Mouse (Mus musculus) intestine, postnatal 0 days (tissue): ENCODE measurements around the gene Cdkl4. TPM values are rescaled to one million over a fixed set of nuclear protein-coding genes. Genes with fewer than 3 reads are reported as not detected.

Source experiments
- ATAC-seq: fragments of 200-750 bp; cut with Nextera tagmentation; 2 replicates; pipeline ENCODE4 v1.8.0; 2017; ENCODE audit warnings: mild to moderate bottlenecking, moderate TSS enrichment, moderate library complexity
- H3K27ac ChIP-seq: fragments of 300-500 bp; sonication (generic); 2 replicates; pipeline ENCODE4 v1.5.1; 2014; ENCODE audit warnings: mild to moderate bottlenecking, low read depth, low read length, moderate library complexity
- H3K27me3 ChIP-seq: fragments of 300-500 bp; sonication (generic); replicated peaks from 2 replicates; pipeline ENCODE4 v1.6.1; 2014; ENCODE audit warnings: low read length, mixed read lengths; ENCODE audit not compliant: control insufficient read depth, insufficient read depth
- H3K36me3 ChIP-seq: fragments of 300-500 bp; sonication (generic); 2 replicates; pipeline ENCODE4 v1.6.1; 2014; ENCODE audit warnings: mild to moderate bottlenecking, moderate library complexity; ENCODE audit not compliant: control insufficient read depth, insufficient read depth
- H3K4me1 ChIP-seq: fragments of 300-500 bp; sonication (generic); replicated peaks from 2 replicates; pipeline ENCODE4 v1.6.1; 2014; ENCODE audit warnings: antibody characterized with exemption, low read length, mixed read lengths; ENCODE audit not compliant: control insufficient read depth, insufficient read depth
- H3K4me2 ChIP-seq: fragments of 300-500 bp; sonication (generic); replicated peaks from 2 replicates; pipeline ENCODE4 v1.6.1; 2014; ENCODE audit warnings: low read depth, mild to moderate bottlenecking, moderate library complexity
- H3K4me3 ChIP-seq: fragments of 300-500 bp; sonication (generic); 2 replicates; pipeline ENCODE4 v1.5.1; 2014; ENCODE audit warnings: low read depth, low read length
- H3K9ac ChIP-seq: fragments of 300-500 bp; sonication (generic); 2 replicates; pipeline ENCODE4 v1.6.1; 2014; ENCODE audit warnings: mild to moderate bottlenecking, low read depth, low read length
- H3K9me3 ChIP-seq: fragments of 300-500 bp; sonication (generic); 2 replicates; pipeline ENCODE4 v1.6.1; 2016; ENCODE audit warnings: mixed run types; ENCODE audit not compliant: control insufficient read depth
- CTCF ChIP-seq: sonication (generic); IDR thresholded peaks from 2 replicates; pipeline ENCODE4 v1.5.1; 2016; ENCODE audit warnings: low read depth, mild to moderate bottlenecking, control low read depth, antibody characterized with exemption, moderate library complexity
- WGBS: fragments of 180-500 bp; shearing (Covaris S2); extraction: QIAGEN DNeasy Blood & Tissue Kit; methylation state at CpG from one replicate; pipeline ENCODE4 v1.1.7; 2014; 5-methylcytosine and 5-hydroxymethylcytosine counted together
- polyA plus RNA-seq: library from polyadenylated mRNA; unstranded; fragments of >200 nt; fragmentation: Nextera tagmentation; extraction: Ambion mirVana; gene quantifications from 2 replicates; pipeline ENCODE4 v1.2.1, GENCODE M21; 2015

Gene Cdkl4
- polyA plus RNA-seq, 1 experiment from 2014 or later = 0.12 TPM

GRCm38 (mm10) chr17:80505342-80505741 is 72.3 kb downstream of the Cdkl4 start:
- WGBS = 67% methylated on average over 4 of the region's 4 CpGs

GRCm38 (mm10) chr17:80501805-80502172 is 75.8 kb downstream of the Cdkl4 start:
- Histone ChIP-seq H3K9ac (no peak overlapping the region), H3K4me3 (no peak overlapping the region), H3K36me3 (no peaks in the 10 kb centered on the region), H3K4me1 (no peaks in the 10 kb centered on the region), H3K27ac (no peak overlapping the region), H3K9me3 (no peaks in the 10 kb centered on the region), H3K27me3 (no peaks in the 10 kb centered on the region), H3K4me2 (no peak overlapping the region)
- WGBS = 71% methylated on average over 2 of the region's 2 CpGs
- no peak for TF ChIP-seq CTCF
- no peak for ATAC-seq

More at GRCm38 (mm10) chr17:80505342-80505741, 72.3 kb downstream of the Cdkl4 start:
- peak; percentile 83 for ATAC-seq
- Histone ChIP-seq H3K9me3 (no peaks in the 10 kb centered on the region), H3K9ac (no peak overlapping the region), H3K4me2 (no peak overlapping the region), H3K4me1 (no peaks in the 10 kb centered on the region), H3K27ac (no peak overlapping the region), H3K4me3 (no peak overlapping the region), H3K27me3 (no peaks in the 10 kb centered on the region), H3K36me3 (no peaks in the 10 kb centered on the region)
- TF ChIP-seq CTCF = no peak

- WGBS = 78% methylated on average over 5 of the region's 5 CpGs
- H3K27me3 ChIP-seq = no peaks in the 10 kb centered on the region
- no peaks in the 10 kb centered on the region for H3K4me1 ChIP-seq
- TF ChIP-seq CTCF = no peak
- no peaks in the 10 kb centered on the region for H3K36me3 ChIP-seq
- no peak overlapping the region for H3K27ac ChIP-seq
- no peak overlapping the region for H3K4me3 ChIP-seq
- H3K9me3 ChIP-seq = no peaks in the 10 kb centered on the region
- no peak overlapping the region for H3K9ac ChIP-seq
- no peak overlapping the region for H3K4me2 ChIP-seq
- ATAC-seq = no peak
Measured at GRCm38 (mm10) chr17:80501037-80501804, 76.4 kb downstream of the Cdkl4 start.

- no peaks in the 10 kb centered on the region for H3K27me3 ChIP-seq
- no peak overlapping the region for H3K4me3 ChIP-seq
- H3K36me3 ChIP-seq = no peaks in the 10 kb centered on the region
- no peaks in the 10 kb centered on the region for H3K4me1 ChIP-seq
- no peak overlapping the region for H3K9ac ChIP-seq
- ATAC-seq = no peak
- 63% methylated on average over 4 of the region's 4 CpGs for WGBS
- H3K4me2 ChIP-seq = no peak overlapping the region
- no peak for TF ChIP-seq CTCF
- H3K9me3 ChIP-seq = no peaks in the 10 kb centered on the region
- no peak overlapping the region for H3K27ac ChIP-seq
Measured at GRCm38 (mm10) chr17:80500025-80500424, 77.6 kb downstream of the Cdkl4 start.

GRCm38 (mm10) chr17:80498600-80499268 is 78.9 kb downstream of the Cdkl4 start:
- H3K4me2 ChIP-seq = no peak overlapping the region
- H3K36me3 ChIP-seq = no peaks in the 10 kb centered on the region
- 61% methylated on average over 11 of the region's 11 CpGs for WGBS
- no peak overlapping the region for H3K9ac ChIP-seq
- no peak overlapping the region for H3K27ac ChIP-seq
- no peak overlapping the region for H3K4me3 ChIP-seq
- no peaks in the 10 kb centered on the region for H3K4me1 ChIP-seq
- H3K9me3 ChIP-seq = no peaks in the 10 kb centered on the region
- ATAC-seq = no peak
- no peak for TF ChIP-seq CTCF
- no peaks in the 10 kb centered on the region for H3K27me3 ChIP-seq

- no peak for TF ChIP-seq CTCF
- Histone ChIP-seq H3K4me1 (no peaks in the 10 kb centered on the region), H3K27ac (no peak overlapping the region), H3K9me3 (no peaks in the 10 kb centered on the region), H3K27me3 (no peaks in the 10 kb centered on the region), H3K36me3 (no peaks in the 10 kb centered on the region), H3K4me2 (no peak overlapping the region), H3K4me3 (no peak overlapping the region), H3K9ac (no peak overlapping the region)
- 76% methylated on average over 9 of the region's 9 CpGs for WGBS
- ATAC-seq = no peak
Measured at GRCm38 (mm10) chr17:80497183-80497601, 80.4 kb downstream of the Cdkl4 start.
